Mouse (Mus musculus) liver, postnatal 0 days (tissue): Measurements from ENCODE around the gene Supt3.

Experiments
- CTCF ChIP-seq: sonication (generic); IDR thresholded peaks from 2 replicates; pipeline ENCODE4 v1.5.1; 2016; ENCODE audit warnings: antibody characterized with exemption, low read depth
- EP300 ChIP-seq: IDR thresholded peaks from 2 replicates; pipeline ENCODE4 v1.6.1; 2016; ENCODE audit warnings: antibody characterized with exemption, low read depth, mild to moderate bottlenecking

- TF ChIP-seq CTCF, result no peak
- no peak for TF ChIP-seq EP300
Observed at GRCm38 (mm10) chr17:45047236-45047635, 270.3 kb downstream of the Supt3 start.
